Mouse (Mus musculus) kidney, postnatal 0 days (tissue): ENCODE measurements around the gene Tbc1d17. TPM values are rescaled to one million over a fixed set of nuclear protein-coding genes. Genes with fewer than 3 reads are reported as not detected.

Experiments used
- ATAC-seq: fragments of 200-750 bp; cut with Nextera tagmentation; replicated peaks from 2 replicates; pipeline ENCODE4 v1.8.0; 2017; ENCODE audit warnings: low read depth, moderate number of reproducible peaks, moderate TSS enrichment, moderate library complexity; ENCODE audit not compliant: low FRiP score
- DNase-seq: peaks from one replicate; pipeline ENCODE4 v3.0.0-alpha.2; 2016; ENCODE audit warnings: low spot score
- H3K27ac ChIP-seq: fragments of 300-500 bp; sonication (generic); 2 replicates; pipeline ENCODE4 v1.5.1; 2014; ENCODE audit warnings: mild to moderate bottlenecking
- H3K27me3 ChIP-seq: fragments of 300-500 bp; sonication (generic); 2 replicates; pipeline ENCODE4 v1.6.1; 2014; ENCODE audit warnings: low read length, mixed read lengths; ENCODE audit not compliant: insufficient read depth
- H3K36me3 ChIP-seq: fragments of 300-500 bp; sonication (generic); 2 replicates; pipeline ENCODE4 v1.6.1; 2014; ENCODE audit warnings: low read length, mixed read lengths; ENCODE audit not compliant: insufficient read depth
- H3K4me1 ChIP-seq: fragments of 300-500 bp; sonication (generic); replicated peaks from 2 replicates; pipeline ENCODE4 v1.6.1; 2014; ENCODE audit warnings: antibody characterized with exemption, low read length, mixed read lengths; ENCODE audit not compliant: insufficient read depth
- H3K4me2 ChIP-seq: fragments of 300-500 bp; sonication (generic); 2 replicates; pipeline ENCODE4 v1.6.1; 2014; ENCODE audit warnings: mild to moderate bottlenecking, low read length, moderate library complexity, mixed read lengths
- H3K4me3 ChIP-seq: fragments of 300-500 bp; sonication (generic); replicated peaks from 2 replicates; pipeline ENCODE4 v1.5.1; 2014; ENCODE audit warnings: low read depth, low read length
- H3K9ac ChIP-seq: fragments of 300-500 bp; sonication (generic); 2 replicates; pipeline ENCODE4 v1.6.1; 2014; ENCODE audit warnings: low read depth, low read length
- H3K9me3 ChIP-seq: fragments of 300-500 bp; sonication (generic); replicated peaks from 2 replicates; pipeline ENCODE4 v1.6.1; 2016; ENCODE audit warnings: low read length, inconsistent platforms, mixed read lengths
- CTCF ChIP-seq: IDR thresholded peaks from 2 replicates; pipeline ENCODE4 v1.5.1; 2016; ENCODE audit warnings: antibody characterized with exemption, low read depth, mild to moderate bottlenecking, moderate library complexity
- WGBS: fragments of 180-500 bp; shearing (Covaris S2); extraction: QIAGEN DNeasy Blood & Tissue Kit; methylation state at CpG from one replicate; pipeline ENCODE4 v1.1.7; 2014; 5-methylcytosine and 5-hydroxymethylcytosine counted together
- polyA plus RNA-seq: library from polyadenylated mRNA; unstranded; fragments of >200 nt; fragmentation: Nextera tagmentation; extraction: Ambion mirVana; gene quantifications from 2 replicates; pipeline ENCODE4 v1.2.1, GENCODE M21; 2015

Gene Tbc1d17
- 78.0 and 87.0 TPM in 2 replicates for polyA plus RNA-seq

GRCm38 (mm10) chr7:44848561-44849415 lies at the start of gene Tbc1d17, which contains the start of gene Akt1s1:
Gene Tbc1d17 (minus strand): TSS chr7:44849079.
Gene Akt1s1 (plus strand): TSS chr7:44848991.
- DNase-seq (peak; percentile 99), ATAC-seq (peak; percentile 89)
- peak within 1 kb of the TSS; percentile 97 for H3K27ac ChIP-seq
- H3K4me2 ChIP-seq: peak within 1 kb of the TSS; percentile 75
- TF ChIP-seq CTCF: no peak
- WGBS: under 1% methylated on average over 54 of the region's 54 CpGs
- H3K9me3 ChIP-seq: no peaks in the 10 kb centered on the region
- peak within 1 kb of the TSS; percentile 73 for H3K4me3 ChIP-seq
- H3K27me3 ChIP-seq: no peaks in the 10 kb centered on the region
- peaks cover 29% of the 10 kb centered on the region for H3K36me3 ChIP-seq
- H3K9ac ChIP-seq: peak within 1 kb of the TSS; percentile 78
- H3K4me1 ChIP-seq: peaks cover 13% of the 10 kb centered on the region

GRCm38 (mm10) chr7:44898607-44899006 lies 49.7 kb upstream of the Tbc1d17 start:
- Histone ChIP-seq H3K4me1 (peaks cover 25% of the 10 kb centered on the region), H3K36me3 (peaks cover 5% of the 10 kb centered on the region; the same call in 1 of the 2 replicates), H3K4me2 (peak overlapping the region; percentile 3; the same call in 1 of the 2 replicates), H3K4me3 (no peak overlapping the region), H3K27ac (no peak overlapping the region), H3K9ac (no peak overlapping the region), H3K27me3 (no peaks in the 10 kb centered on the region), H3K9me3 (no peaks in the 10 kb centered on the region)
- peak; percentile 11 for ATAC-seq
- DNase-seq: no peak
- peak; percentile 54 for TF ChIP-seq CTCF
- 35% methylated on average over 19 of the region's 19 CpGs for WGBS

GRCm38 (mm10) chr7:44896499-44896898 lies 47.6 kb upstream of the Tbc1d17 start:
- Histone ChIP-seq H3K4me2 (peak overlapping the region; percentile 61), H3K9ac (peak overlapping the region; percentile 70), H3K27ac (peak overlapping the region; percentile 81), H3K4me1 (peaks cover 20% of the 10 kb centered on the region), H3K9me3 (no peaks in the 10 kb centered on the region), H3K27me3 (no peaks in the 10 kb centered on the region), H3K36me3 (no peaks in the 10 kb centered on the region), H3K4me3 (peak overlapping the region; percentile 60)
- TF ChIP-seq CTCF: no peak
- ATAC-seq (no peak), DNase-seq (no peak)
- 28% methylated on average over 10 of the region's 10 CpGs for WGBS

GRCm38 (mm10) chr7:44895593-44896434 lies 46.9 kb upstream of the Tbc1d17 start, which contains the start of gene Fuz:
Gene Fuz (plus strand): TSS chr7:44896079.
- Histone ChIP-seq H3K9ac (peak within 1 kb of the TSS; percentile 70), H3K27ac (peak within 1 kb of the TSS; percentile 81), H3K4me3 (peak within 1 kb of the TSS; percentile 60), H3K4me2 (peak within 1 kb of the TSS; percentile 61), H3K27me3 (no peaks in the 10 kb centered on the region), H3K36me3 (no peaks in the 10 kb centered on the region), H3K4me1 (peaks cover 24% of the 10 kb centered on the region), H3K9me3 (no peaks in the 10 kb centered on the region)
- DNase-seq: peak; percentile 97
- ATAC-seq: peak; percentile 40
- WGBS: 1% methylated on average over 34 of the region's 34 CpGs
- TF ChIP-seq CTCF: peak; percentile 78

- Histone ChIP-seq H3K36me3 (no peaks in the 10 kb centered on the region), H3K4me3 (peak overlapping the region; percentile 60; the same call in 1 of the 2 replicates), H3K27me3 (no peaks in the 10 kb centered on the region), H3K4me2 (peak overlapping the region; percentile 61), H3K4me1 (peaks cover 30% of the 10 kb centered on the region), H3K9me3 (no peaks in the 10 kb centered on the region), H3K27ac (peak overlapping the region; percentile 81; the same call in 1 of the 2 replicates), H3K9ac (no peak overlapping the region)
- TF ChIP-seq CTCF: no peak
- ATAC-seq (no peak), DNase-seq (no peak)
- WGBS: 77% methylated on average over 7 of the region's 7 CpGs
Observed at GRCm38 (mm10) chr7:44895206-44895592, 46.3 kb upstream of the Tbc1d17 start.

- Histone ChIP-seq H3K4me1 (peaks cover 30% of the 10 kb centered on the region), H3K9me3 (no peaks in the 10 kb centered on the region), H3K4me2 (no peak overlapping the region), H3K9ac (no peak overlapping the region), H3K36me3 (no peaks in the 10 kb centered on the region), H3K27me3 (no peaks in the 10 kb centered on the region), H3K27ac (no peak overlapping the region), H3K4me3 (no peak overlapping the region)
- WGBS: 90% methylated on average over 3 of the region's 3 CpGs
- no peak for DNase-seq
- no peak for ATAC-seq
- TF ChIP-seq CTCF: no peak
Observed at GRCm38 (mm10) chr7:44894175-44894574, 45.3 kb upstream of the Tbc1d17 start.
